Mouse (Mus musculus): Measurements from ENCODE around the gene Ptprcap.
"Not testable (repeated sequence)": the region's sequence is repeated elsewhere in the genome, so short reads cannot be mapped to it uniquely, and the experiment has no call there.

The Ptprcap gene

DNA sequence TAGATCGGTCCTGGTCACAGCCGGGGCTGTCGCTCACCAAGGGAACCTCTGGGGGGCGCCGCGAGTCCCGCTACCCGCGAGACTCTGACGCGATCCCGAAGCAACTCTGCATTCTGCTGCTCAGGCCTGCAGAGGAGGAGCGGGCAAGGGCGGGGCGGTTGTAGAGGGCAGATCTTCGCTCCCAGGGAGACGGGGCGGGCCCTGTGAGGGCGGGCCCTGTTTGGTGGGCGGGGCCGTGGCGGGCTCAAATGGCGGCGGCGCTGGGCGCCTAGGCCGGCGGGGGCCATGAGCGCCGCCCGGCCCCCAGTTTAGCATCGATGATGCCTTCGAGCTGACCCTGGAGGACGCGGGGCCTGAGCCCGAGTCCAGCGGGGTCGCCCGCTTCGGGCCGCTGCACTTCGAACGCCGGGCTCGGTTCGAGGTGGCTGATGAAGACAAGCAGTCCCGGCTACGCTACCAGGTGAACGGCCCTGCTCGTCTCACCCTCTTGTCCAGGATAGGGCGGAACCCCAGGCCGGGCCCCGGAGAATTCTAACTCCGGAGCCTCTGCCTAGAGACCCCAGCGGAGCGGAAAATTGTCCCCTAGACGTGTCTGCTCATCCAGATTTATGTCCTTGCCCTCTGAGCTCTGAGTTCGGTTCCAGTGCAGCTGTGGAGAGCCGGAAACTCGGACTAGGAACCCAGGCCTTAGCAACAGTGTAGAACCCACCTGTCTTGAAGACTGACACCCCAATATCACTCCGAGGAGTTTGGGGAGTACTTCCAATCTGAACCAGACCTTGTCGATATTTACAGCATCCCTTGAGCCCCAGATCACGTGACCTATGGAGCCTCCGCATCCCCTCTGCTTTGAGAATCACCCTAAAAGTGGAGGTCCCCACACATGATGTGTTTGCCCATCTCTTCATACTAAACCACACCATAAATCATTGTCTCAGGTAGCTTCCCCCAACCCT lies 27.4 kb upstream of the Ptprcap start, which contains the start of gene Aip:
Gene Aip, minus strand, starts transcription at position 118 of the 956 bp plus-strand sequence.
- DNase-seq, result peak; percentile 99

DNA sequence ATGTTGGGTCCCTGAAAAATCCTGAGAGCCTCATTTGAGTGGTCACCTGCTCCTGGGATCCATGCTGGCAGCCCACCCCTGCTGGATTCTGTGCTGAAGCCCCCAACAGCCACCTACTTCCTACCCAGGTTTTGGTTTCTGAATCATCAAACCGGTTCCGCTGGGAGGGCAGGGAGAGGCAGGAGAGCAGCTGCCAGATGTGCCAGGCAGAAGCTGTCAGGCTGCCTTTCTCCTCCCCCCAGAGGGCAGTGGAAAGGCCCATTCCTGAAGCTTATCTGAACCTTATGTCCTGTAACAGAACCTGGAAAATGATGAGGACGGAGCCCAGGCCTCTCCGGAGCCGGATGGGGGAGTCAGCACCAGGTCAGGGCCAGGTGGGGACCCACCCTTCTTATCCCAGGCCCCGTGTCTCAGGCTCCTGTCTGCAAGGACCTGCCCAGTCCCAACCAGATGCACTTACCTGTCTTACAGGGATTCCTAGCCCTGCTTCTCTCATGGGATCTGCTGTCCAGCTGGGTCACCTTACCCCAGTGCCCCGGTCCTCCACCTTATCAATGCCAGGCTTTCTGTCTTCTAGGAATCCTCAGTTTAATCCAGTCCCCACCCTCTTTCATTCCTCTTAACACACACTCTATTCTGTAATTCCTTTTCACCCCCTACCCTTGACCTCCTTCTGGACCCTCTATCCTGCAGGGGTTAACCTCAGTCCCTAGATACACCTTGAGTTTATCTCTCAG lies 26.5 kb upstream of the Ptprcap start:
- peak; percentile 64 for DNase-seq

DNA sequence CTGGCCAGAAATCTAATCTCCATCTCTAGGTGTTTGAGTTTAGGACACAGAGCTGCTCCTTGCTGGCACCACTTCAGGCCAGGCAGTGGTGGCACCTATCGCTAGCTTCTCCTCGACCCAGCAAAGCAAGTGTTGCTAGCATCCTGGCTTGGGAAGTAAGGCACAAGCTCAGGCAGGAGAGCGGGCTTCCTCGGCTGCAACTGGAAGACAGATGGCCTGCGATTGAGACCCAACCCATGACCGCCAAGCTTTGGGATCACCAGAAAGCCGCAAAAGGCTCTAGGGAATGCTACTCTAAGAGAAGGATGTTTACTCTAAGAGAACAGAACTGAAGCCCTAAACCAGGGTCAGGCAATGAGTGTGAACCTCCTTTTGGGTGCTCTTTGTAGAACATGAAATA lies 23.9 kb upstream of the Ptprcap start:
- no peak for DNase-seq

DNA sequence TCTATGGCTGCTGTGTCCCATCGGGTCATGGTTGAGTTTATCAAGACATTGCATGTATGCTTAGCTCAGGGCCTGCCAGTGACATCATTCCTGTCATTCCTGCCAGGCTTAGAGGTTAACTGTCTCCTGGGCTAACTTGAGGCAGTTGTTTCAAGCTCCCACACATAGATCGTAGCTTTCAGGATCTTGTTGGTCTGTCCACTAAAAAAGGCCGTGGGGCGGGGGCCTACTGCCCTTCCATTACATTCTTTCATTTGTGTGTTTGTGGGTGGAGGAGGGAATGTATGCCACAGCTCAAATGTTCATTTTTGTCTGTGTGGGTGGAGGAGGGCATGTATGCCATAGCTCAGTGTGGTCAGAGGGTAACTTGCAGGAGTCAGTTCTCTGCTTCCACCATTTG lies 23.3 kb upstream of the Ptprcap start:
- no peak for DNase-seq

DNA sequence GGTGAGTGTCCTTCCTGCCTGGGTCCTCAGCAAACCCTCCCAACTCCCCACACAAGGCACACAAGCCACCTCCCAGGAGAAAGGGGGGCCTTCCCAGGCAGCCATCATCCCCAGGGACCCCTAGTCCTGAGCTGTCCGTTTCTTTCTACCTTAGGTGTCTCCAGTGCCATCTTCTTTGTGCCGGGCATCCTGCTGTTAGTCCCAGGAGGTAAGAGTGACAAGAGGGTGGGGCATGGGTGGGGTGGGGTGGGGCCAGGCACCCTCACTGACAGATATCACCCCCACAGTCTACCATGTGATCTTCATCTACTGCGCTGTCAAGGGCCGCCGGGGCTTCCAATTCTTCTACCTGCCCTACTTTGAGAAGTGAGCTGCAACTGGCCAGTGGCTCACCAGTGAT lies 22.3 kb upstream of the Ptprcap start:
- DNase-seq, result no peak

DNA sequence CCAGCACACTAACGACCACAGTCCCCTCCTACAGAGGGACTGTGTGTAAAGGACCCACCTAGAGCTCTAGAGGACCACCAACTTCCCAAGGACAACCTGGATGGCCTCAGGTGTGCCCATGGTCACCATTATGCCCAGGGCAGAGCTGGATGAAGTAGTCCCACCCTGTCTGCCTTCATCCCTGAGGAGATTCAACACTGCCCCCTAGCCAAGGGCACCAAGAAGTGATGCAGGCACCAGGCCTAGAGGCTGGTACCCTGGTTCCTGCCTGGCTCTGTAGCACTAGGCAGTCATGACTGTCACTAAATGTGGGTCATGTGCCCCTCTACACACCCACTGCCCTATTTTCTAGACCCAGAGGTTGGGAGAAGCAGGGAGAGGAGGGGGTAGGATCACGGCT lies 21.6 kb upstream of the Ptprcap start:
- DNase-seq, result no peak

DNA sequence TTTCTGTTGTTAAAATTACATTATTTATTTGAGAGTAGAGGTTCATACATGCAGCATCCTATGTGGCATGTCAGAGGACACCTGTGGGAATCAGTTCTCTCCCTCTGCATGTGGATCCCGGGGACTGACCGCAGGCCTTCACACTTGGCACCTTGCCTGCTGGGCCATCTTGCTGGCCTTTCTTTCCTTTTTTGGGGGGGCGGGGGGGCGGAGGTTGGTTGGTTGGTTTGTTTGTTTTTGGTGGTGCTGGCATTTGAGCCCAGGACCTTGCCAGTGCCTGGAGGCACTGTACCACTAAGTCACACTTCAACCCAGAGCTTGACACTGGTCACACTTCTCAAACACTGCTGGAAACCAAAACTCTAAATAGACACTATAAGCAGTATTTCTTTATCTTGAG lies 19.1 kb upstream of the Ptprcap start:
- no peak for DNase-seq

DNA sequence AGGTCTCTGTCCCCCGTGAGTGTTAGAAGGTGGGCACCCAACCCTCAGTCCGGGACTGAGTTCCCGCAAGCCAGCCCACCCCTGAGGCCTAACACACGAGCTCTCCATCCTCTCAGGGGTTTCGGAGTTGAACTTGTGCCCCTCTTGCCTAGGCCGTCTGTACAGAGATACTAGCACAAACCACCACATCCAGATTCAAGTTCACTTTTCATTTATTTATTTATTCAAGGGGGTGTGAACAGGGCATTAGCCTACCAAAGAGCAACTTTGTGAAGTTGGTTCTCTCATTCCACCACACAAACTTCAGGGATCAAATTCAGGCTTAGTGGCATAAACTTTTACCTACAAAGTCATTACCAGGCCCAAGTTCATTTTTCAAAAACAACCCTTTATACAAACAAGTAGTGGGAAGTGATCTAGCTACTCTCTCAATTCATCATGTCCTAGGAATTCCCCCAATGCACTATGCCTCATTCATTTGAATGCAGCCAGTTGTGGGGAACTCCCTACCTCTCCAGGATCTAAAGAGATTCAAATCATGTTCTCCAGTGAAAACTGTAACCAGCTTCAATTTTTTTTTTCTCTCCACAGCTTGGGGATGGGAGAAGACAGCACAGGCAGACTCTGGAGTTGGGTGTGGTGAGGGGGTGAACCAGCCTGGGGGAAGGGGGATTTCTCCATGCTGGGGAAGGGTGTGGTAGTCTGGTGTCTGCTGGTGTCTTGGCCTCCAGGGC lies 18.0 kb upstream of the Ptprcap start:
- not testable (repeated sequence) for DNase-seq

DNA sequence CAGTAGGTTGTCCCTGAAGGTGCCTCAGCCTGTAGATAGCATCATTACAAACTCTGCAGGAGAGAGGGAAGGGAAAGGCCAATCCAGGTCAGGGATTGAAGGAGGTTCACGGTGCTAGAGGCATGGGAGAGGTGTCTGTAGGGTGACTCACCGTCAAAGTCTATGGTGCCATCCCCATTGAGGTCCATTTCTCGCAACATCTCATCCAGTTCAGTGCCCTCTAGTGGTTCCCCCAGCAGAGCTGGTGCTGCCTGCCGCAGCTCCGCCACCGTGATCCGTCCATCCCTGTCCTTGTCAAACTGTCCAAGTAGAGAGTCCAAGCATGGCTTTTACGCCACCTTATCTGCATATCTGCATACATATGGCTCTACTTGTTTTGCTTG lies 17.4 kb upstream of the Ptprcap start:
- not testable (repeated sequence) for DNase-seq

DNA sequence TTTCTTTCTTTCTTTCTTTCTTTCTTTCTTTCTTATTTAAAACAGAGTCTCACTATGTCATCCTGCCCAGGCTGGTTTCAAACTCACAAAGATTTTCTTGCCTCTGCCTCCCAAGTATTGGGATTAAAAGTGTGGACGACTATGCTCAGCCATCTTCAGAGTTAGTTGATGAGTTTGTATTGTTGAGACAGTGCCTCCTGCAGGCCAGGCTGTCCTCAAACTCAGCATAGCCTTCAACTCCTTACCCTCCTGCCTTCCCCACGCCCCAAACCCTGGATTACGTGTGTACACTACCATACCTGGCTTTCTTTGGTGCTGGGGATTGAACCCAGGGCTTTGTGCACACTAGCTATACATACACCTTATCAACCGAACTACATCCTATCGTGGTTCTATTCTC lies 16.9 kb upstream of the Ptprcap start:
- no peak for DNase-seq

DNA sequence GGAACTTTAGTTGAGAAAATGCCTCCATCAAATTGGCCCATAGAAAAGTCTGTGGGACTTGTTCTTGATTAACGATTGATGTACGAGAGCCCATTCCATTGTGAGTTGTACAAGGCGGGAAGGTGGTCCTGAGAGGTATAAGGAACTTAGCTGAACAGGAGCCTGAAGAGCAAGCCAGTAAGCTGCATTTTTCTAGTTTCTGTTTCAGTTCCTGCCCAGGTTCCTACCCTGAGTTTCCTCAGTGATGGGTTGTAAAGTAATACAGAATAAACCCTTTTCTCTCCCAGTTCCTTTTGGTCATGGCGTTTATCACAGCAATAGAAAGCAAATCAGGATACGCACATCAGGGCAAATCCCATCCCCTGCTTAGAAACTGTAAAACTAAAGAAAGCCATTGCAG lies 15.5 kb upstream of the Ptprcap start:
- DNase-seq, result no peak

DNA sequence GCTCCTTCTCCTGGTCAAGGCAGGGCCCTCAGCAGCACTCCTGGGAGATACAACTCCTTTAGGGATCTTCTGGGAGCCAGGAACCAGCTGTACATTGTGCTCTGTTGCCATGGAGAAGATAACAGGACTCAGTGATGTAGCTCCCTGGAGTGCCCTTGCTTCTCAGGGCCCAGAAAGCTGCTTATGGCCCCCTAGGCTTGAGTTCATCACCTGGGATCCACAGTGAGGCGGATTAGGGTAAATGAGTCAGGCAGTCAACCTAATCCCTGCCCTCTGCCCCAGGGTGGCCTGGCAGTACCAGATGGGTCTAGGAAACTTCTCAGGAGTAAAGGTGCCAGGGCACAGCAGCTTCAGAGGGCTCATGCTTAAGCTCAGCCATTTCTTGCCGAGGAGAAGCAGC lies 14.0 kb upstream of the Ptprcap start, which contains the start of gene Gpr152:
Gene Gpr152, plus strand, starts transcription at position 342 of the 400 bp plus-strand sequence.
- DNase-seq, result no peak

DNA sequence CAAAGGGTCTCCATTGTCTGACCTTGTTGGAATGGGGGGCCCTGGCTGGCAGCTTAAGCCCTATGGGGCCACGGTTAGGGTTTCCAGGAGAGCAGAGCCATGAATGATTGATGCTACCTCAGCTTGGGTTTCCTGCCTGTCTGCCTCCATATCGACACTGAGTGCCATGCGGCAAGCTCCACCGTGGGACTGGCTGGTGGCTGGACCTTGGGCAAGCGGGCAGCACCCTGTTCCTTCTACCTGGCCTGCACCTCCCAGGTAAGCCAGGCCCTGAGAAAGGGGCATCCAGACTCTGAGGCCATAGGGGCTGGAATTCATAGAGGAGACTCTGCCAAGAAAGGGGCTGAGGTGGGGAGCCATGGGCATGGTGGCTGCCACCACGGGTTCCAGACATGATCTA lies 13.3 kb upstream of the Ptprcap start:
- no peak for DNase-seq

DNA sequence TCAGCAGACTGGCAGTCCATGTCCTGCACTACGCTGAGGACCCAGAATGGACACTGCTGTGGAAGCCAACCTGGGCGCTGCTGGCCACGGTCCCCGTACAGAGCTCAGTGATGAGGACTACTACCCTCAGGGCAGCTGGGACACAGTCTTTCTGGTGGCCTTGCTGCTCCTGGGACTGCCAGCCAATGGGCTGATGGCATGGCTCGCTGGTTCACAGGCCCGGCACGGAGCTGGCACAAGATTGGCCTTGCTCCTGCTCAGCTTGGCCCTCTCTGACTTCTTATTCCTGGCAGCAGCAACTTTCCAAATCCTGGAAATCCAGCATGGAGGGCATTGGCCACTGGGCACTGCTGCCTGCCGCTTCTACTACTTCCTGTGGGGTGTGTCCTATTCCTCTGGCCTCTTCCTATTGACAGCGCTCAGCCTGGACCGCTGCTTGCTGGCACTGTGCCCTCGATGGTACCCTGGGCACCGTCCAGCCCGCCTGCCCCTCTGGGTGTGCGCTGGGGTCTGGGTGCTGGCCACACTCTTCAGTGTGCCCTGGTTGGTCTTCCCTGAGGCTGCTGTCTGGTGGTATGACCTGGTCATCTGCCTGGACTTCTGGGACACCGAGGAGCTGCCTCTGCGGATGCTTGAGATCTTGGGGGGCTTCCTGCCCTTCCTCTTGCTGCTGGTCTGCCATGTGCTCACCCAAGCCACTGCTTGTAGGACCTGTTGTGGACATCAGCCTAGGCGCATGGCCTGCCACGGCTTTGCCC lies 10.8 kb upstream of the Ptprcap start:
- DNase-seq, result no peak

DNA sequence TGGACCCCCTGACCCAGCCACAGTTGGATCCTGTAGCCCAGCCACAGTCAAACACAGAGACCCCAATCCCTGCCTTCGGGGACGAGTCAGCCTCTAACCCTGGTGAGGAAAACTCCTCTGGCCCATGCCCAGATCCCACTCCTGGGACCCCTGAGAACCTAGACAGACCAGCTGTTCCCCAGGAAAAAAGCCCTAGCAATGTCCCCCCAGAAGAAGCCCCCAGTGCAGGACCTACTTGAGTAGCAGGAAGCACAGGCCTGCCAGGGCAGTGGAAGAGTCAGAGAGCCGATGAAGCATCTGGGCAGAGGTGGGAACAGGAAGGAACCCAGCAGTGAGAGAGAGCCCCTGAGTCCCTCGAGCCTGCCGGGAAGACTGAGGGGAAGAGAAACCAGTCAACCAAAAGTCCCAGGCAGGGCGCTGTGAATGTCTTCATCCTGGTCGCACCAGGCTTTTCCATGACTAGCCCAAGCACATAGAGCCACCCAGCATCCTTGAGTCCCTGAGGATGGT lies 9.6 kb upstream of the Ptprcap start, which contains the start of gene Cabp4:
Gene Cabp4, minus strand, starts transcription at position 275 of the 510 bp plus-strand sequence.
- no peak for DNase-seq

DNA sequence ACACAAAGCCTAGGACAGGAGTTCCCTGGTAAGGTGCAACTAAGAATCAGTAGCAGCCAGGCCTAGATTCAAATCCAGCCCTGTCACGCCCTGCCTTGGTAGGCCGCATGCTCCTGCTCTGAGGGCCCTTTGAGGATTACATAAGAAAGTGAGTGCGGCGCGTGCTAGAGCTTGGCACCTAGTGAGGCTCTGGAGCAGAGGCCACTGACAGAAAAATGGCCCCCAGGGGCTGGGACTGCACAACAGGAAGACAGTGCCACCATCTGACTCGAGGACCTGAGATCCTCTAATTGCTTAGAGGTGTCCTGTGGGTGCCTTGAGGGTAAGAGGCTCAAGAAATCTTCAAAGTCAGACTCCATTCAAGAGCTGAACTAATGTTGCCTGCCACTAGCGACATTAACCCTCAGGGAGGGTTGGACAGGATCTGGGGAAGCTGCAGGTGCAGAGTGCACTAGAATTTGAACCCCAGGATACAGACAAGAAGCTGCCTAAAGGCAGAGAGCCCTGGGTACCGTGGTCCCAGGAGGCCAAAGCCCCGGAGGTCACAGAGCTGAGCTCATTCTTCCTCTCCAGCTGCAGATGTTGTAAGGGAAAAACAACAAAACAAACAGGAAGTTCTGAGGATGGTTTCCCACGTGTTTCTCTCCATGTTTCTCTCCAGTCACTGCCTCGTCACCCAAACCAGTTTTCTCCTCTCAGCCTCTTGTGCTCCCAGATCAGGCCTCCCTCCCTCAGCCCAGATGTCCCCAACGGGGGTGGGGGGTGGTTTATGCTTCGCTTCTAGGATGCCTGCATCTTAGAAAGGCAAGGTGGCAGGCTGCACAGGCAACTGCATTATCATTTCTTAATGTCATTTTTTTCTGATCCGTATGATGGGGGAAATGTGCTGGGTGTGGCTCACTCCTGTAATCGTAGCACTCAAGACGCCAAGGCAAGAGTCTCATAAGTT lies 8.6 kb upstream of the Ptprcap start:
- DNase-seq, result peak; percentile 54

DNA sequence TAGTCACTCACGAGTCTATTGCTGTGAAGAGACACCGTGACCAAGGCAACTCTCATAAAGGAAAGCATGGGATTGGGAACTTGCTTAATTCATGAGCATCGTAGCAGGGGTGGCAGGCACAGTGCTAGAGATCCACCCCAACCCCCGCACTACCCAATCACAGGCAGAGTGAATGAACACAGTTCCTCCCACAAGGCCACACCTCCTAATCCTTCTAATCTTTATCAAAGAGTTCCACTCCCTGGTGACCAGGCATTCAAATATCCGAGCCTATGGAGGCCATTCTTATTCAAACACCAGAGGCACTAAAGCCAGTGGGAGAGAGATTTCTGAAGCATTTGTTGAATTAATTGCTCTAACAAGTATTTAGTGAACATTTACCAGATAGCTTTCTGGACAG lies 7.5 kb upstream of the Ptprcap start:
- DNase-seq, result no peak

DNA sequence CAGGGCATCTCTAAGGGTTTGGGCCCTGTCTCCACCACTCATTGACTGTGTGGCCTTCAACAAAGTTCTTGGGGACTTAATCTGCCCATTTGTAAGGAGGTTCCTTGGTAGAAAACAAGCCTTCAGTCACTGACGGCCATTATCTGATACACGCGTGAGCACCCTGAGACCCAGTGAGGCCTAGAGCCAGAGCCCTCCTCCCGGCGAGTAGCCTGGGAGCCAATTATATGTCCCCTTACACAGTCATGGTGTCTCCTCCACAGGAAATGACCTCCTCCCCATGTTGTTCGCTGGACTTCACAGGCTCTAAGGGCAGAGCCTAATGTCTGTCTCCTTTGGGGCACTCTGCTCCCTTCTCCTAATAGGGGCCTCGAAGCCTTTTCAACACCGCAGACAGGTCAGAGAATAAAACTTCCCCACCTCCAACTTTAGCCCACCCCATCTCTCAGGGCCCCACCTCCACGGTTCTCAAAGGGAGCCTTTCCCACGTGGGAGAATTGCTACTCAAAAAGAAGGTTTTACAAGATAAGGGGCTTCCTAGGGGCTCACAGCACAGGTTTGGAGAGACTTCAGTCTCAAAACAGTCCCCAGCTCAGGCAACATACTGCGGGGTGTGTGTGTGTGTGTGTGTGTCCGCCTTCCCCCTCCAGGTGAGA lies 6.9 kb upstream of the Ptprcap start:
- DNase-seq, result no peak

DNA sequence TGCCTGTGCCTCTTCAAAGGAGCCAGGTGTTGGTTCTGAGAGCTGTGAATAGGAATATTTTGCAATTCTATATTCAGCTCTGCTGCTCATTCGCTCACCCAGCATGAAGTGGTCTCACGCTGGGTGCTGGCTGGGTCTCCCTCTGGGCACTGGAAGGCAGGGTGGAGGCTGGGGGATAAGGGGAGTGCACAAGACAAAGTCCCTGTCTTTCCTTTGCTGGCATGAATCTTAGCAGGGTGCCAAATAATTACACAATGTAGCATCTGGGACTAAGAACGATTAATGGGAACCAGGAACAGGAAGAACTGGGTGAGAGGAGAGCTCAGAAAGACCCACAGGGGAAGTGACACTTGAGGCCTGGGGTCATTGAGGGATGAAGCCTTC lies 6.4 kb upstream of the Ptprcap start:
- DNase-seq, result peak; percentile 50

DNA sequence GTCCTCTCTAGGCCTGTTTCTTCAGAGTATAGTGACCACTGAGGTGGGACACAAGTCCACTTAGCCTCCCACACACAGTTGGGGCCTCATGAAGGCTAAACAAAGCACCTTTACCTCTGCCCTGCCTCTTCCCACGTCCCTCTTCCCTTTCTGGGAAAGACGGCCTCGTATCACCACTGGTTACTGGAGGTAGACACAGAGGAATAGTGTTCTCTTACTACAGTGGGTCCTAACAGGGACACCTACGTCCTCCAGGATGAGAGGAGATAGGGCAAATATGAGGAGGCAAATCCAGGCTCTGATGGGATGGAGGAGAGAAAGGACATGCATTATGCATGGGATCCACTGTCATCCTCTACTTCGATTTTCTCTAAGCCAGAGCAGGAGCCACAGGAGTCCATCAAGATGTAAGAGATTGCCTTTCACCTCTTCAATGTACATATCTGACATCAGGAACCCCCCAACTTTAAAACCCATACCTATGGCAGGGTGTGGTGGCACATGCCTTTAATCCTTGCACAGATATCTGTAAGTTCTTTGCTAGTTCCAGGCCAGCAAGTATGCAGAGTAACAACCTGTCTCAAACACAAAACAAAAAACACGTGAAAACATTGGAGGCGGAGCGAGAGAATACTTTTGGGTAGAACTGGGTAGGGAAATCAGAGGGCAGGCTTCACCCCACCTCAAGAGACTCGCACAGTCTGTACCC lies 5.5 kb upstream of the Ptprcap start:
- DNase-seq, result no peak
